Mouse (Mus musculus) CH12F3 (cell line): ENCODE data around the gene Rhox10.
"Not testable (repeated sequence)": the region's sequence is repeated elsewhere in the genome, so short reads cannot be mapped to it uniquely, and the experiment has no call there.

ENCODE experiments used
- in situ Hi-C: fragments of 300-500 bp; cut with MboI; formaldehyde crosslinking; loops from 2 replicates; pipeline ENCODE4 v1.14.3; 2020; ENCODE audit warnings: low sequenced_read_pairs

Gene Rhox10

DNA sequence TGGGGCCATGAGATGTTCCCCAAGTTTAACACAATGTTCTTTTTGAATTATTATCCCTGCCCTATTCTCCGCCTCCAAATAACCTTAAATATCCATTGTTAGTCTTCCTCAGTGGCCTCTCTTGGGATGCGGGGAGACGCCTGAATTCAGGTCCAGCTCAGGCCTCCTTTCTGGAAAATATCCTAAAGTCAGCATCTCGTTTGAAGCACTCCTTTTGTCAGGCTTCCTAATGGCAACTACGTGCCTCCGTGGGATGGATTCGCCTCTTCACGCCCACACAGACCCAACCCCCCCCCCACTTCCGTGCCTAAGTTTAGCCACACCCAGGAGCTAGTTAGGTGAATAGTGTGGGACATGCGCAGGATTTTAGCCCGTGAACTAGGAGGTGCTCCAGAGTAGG lies at the start of gene Rhox10:
Gene Rhox10, plus strand, starts transcription at position 301 of the 400 bp plus-strand sequence.
- in situ Hi-C loops = no loop called here

DNA sequence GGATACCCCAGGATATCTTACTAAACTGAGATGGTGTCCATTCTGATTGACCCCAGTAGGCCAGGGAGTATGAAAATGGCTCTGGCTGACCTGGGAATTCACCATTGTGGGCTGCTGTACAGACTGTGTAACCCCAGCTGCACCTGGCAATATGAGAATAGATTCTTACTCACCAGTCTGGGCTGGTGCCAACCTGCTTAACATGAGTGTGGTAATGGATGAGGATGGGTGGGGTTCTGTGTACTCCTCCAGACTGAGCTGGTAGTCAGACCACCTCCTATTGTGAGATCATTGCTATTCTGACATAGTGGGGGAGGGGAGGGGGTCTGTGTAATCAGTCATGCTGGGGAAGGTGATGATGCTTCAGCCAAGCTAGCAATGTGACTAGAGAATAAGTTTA lies 47.7 kb upstream of the Rhox10 start, which contains the start of gene Btg1-ps1:
Gene Btg1-ps1, minus strand, starts transcription at position 219 of the 400 bp plus-strand sequence.
- in situ Hi-C loops = not testable (repeated sequence)

DNA sequence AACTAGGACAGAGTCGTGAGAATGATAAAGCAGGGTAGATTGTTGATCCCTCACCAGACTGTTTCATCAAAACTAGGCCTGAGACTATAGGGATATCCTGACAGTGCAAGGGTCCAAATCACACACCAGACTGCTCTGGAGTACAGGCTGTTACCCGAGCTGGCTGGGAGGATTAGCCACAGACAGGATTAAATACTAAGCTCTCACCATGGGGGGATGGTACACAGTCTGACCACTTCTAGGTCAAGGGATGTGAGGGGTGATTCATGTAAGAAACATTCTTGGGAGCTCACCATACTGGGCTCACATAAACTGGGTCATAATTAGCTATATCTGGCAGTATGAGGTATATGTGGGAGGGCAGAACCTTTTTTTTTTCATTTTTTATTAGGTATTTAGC lies 32.4 kb upstream of the Rhox10 start:
- in situ Hi-C loops = no loop called here

DNA sequence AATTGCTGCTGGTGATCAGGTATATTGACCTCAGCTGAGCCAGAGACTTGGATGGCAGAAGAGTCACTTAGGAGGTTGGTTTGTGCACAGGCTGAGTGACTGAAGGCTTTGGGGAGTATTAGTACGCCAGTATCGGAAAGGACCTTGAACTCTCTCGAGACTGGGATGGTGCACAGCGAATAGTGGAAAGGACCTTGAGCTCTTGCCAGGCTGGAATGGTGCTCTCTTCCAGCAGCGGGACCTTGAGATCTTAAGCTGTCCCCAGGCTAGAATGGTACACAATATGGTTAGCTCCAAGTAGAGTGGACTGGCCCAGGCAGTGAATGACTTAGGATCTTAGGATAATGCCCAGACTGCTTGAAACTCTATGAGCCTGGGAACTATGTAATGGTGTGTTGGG lies 26.6 kb upstream of the Rhox10 start:
- in situ Hi-C loops = no loop called here

DNA sequence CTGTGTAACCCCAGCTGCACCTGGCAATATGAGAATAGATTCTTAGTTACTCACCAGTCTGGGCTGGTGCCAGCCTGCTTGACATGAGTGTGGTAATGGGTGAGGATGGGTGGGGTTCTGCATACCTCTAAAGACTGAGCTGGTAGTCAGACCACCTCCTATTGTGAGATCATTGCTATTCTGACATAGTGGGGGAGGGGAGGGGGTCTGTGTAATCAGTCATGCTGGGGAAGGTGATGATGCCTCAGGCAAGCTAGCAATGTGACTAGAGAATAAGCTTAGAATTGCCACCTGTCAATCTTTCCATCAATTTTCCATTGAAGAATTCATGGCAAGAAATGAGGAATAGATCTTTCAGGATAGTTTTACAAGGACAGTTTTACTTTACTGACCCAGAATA lies 23.3 kb upstream of the Rhox10 start, which contains the start of gene Btg1-ps2:
Gene Btg1-ps2, minus strand, starts transcription at position 101 of the 400 bp plus-strand sequence.
- in situ Hi-C loops = not testable (repeated sequence)

DNA sequence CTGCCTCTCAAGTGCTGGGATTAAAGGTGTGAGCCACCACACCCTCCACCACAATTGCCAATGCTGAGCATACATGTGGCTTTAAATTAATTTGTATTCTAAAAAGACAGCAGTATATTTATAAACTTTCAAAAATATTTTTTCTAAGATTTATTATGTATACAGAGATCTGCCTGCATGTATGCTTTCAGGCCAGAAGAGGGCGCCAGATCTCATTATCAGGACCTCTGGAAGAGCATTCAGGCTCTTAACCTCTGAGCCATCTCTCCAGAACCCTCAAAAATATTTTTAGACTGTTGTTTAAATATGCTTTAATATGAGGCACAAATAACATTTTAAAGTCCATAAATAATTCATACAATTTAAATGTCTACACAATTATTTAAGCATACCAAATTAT lies 4.7 kb upstream of the Rhox10 start:
- in situ Hi-C loops = no loop called here

DNA sequence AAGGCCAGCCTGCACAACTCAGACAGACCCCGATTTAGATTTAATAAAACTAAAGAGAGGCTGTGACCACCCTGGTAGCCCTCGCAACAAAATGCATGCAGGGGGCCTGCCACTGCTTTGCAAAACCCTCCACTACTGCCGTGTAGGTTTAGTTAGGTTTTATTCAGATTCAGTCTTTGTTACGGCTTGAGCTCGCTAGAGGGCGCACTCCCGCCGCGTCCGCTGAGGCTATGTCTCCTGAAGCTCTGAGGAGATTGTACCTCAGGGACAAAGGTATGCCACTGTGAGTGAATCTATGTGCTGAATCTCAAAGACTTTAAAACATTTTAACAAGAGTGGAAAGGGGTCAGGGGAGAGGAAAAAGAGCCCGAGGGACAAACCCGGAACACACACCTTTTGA lies 18.0 kb downstream of the Rhox10 start:
- in situ Hi-C loops = no loop called here

DNA sequence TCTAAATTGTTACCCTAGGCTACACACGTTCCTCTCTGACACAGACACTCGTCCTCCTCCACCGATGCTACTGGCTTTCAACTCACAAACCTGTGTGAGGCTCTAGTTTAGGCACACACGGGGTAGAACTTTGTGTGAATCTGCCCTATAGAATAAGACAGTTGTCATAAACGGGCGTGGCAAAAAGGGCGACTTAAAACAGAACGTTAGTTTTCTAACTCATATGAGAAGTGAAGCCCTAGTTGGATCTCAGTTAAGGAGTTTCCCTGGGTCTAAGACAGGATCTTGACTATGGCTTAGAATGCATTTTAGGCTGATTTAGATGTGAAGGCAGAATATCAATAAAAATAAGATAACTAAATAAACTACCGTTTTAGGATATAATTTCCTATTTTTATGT lies 18.8 kb downstream of the Rhox10 start, which contains the start of gene Rhox11:
Gene Rhox11, minus strand, starts transcription at position 101 of the 400 bp plus-strand sequence.
- in situ Hi-C loops = no loop called here

DNA sequence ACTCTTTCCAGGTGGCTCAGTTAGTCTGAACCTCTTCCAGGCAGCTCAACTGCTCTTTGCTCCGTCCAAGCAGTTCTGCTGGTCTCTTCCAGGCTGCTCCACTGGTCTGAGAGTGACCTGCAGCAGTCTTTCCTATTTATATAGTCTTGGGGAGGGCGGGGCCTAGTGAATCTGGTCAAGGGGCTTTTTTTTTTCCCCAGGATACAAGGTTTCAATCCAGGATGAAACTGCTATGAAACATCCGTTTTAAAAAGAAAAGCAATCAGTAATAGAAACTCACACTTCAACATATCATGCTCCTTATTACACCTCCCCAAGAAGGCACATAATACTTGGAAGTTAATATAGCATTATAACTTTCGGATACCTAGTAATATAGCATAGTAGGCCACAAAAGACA lies 44.5 kb downstream of the Rhox10 start, which contains the start of gene Rhox12:
Gene Rhox12, minus strand, starts transcription at position 101 of the 400 bp plus-strand sequence.
- in situ Hi-C loops = no loop called here

DNA sequence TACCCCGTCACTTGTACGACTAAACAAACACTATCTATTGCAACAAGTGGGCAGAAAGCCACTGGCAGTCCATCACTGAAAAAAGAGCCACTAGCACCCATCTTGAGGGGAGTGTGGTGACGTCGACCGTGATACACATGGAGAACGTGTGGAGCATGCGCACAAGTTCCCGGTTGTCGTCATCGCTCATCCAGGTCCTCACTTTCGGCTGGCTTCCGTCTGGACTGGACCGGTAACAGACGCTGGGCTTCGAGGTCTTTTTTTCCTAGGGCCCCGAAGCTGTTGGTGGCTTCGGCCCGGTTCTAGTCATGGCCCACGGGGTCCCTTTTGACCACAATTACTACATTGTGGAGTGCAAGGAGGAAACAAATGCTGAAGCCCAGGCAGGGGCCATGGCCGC lies 54.7 kb downstream of the Rhox10 start, which contains the start of gene Rhox13:
Gene Rhox13, plus strand, starts transcription at position 238 of the 400 bp plus-strand sequence.
- in situ Hi-C loops = no loop called here
